Mouse (Mus musculus) urinary bladder, adult 18-20 months (tissue): Measurements from ENCODE around the gene Rab40b.
A peak's percentile ranks its signal among the peaks of the same experiment; 100 is the strongest.
"Not testable (repeated sequence)": the region's sequence is repeated elsewhere in the genome, so short reads cannot be mapped to it uniquely, and the experiment has no call there.

Experiments
- DNase-seq, 2 experiments: peaks; one replicate each; pipeline ENCODE4 v3.0.0; 2022; ENCODE audit warnings: low spot score in 2 of 2, mixed read lengths in 2 of 2

Gene Rab40b

GRCm38 (mm10) chr11:121368731-121369130, 19.3 kb downstream of the Rab40b start:
- no peak for DNase-seq

- no peak for DNase-seq
Observed at GRCm38 (mm10) chr11:121367170-121367707, 20.8 kb downstream of the Rab40b start.

DNA sequence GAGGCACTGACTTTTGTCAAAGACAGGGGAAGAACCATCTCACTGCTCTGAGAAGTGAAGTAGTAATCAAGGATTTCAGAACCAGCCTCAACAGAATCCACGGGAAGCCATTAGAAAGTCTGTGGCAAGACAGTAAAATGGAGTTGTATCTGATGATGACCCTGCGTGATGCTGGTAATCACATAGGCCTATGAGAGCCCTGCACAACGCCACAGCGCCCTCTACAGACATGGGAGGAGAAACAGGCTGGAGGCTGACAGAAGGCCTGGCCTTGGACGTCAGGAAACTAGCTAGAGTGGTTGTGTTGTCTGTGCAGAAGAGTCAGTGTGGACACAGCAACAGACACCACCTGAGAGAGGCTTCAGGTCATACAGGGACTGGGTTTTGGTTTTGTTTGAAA, 25.8 kb downstream of the Rab40b start:
- no peak for DNase-seq

DNA sequence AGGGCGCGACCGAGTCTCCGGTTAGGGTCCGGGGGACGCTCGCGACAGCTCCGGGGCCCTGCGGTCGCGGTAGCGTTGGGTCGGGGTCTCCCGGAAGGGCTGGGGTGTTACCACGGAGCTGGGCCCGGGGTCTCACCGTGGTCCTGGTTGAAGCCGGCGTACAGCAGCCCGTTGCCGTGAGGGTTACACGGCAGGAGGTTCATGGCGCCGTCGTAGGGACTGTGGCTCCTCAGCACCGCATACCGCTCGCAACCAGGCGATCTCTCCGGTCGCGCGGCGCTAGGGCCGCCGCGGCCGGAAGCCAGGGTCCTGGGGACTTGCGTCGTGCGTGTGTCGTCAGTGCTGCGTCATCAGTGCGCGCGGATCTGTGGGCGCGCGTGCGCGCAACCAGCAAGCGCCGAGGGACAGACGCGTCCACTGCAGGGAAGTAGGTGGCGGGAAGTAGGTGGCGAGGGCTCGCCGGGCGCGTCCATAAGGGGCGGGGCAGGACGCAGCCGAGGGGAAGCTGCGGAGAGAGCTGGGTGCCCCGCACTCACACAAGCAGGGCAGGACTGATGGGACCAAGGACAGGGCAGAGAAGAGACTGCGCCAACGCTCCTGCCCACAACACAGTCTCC, 33.9 kb downstream of the Rab40b start, which contains the start of gene Wdr45b:
Gene Wdr45b, minus strand, starts transcription at position 355 of the 617 bp plus-strand sequence.
- DNase-seq, result peak; percentile 95 to 97

DNA sequence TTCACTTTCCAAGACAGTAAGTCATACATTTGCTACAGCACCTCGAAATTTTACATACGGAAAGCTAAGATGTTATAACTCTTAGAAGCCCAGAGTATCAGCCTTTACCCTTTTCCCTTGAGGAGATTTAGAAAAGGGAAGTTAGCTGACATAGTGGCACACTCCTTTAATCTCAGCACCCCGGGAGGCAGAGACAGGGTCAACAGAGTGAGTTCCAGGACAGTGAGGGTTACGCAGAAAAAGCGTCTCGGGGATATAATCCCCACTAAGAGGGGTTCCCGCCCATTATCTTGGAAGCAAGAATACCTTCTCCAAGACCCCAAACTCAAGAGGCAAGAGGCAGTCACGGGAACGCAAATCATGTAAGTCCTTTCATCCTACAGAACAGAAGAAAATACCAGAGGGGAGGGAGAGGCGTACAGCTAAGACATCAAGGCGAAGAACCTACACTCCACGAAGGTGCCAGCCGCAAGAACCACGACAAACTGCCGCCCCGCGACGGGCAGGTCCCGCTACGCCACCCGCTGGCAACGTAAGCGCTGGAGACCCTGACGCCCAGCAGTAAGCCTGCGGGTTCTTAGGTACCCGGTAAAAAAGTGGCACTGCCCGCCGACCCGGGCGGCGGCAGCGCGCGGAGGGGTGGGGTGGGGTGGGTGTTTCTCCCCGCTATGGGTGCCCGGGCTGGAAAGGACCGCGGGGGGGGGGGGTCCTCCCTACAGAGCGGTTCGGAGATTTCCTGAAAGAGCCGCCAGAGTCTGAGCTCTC, 34.5 kb downstream of the Rab40b start:
- DNase-seq, result peak; percentile 9 to 16

DNA sequence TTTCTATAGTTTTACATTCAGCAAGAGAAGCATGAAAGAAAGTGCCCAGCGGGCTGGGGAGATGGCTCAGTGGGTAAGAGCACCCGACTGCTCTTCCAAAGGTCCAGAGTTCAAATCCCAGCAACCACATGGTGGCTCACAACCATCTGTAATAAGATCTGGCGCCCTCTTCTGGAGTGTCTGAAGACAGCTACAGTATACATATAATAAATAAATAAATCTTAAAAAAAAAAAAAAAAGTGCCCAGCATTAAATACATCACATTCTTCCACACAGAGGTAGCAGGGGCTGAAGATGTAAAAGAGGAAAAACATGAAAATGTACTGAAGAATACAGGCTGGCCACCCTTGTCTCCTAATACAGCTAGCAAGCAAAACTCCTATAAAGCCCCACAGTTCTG, 39.3 kb downstream of the Rab40b start:
- not testable (repeated sequence) for DNase-seq

DNA sequence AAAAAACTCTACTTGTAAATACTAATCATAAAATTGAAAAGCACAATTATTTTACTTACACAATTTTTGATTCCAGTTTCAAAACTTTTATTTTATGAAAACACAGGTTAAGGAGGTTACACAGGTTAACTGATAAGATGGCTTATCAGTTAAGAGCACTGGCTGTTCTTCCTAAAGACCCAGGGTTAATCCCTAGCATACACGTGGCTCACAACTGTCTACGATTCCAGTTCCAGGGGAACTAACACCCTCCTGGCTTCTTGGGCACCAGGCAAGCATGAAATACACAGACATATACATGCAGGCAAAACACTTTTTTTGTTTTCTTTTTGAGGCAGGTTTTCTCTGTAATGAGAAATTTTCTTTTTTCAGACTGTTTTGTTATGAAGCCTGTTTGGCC, 39.9 kb downstream of the Rab40b start:
- no peak for DNase-seq

DNA sequence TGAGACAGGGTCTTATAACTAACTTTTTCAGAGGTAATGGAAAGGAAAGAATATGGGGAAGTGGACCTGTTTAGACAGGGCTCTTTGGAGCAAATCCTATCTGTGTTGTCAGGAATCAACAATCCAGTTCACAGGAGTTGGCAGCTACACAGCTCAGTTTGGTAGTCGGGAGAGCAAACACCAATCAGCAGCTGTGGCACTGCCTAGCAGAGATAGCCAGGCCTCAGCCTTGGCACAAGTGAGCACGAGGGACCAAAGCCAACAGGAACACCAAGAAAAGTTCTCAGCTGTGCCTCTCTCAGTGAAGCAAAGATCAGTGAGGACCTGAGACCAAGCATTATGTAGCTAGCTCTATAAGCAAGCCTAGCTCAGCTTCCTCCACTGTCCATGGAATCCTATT, 41.0 kb downstream of the Rab40b start:
- DNase-seq, result no peak

- not testable (repeated sequence) for DNase-seq
Observed at GRCm38 (mm10) chr11:121342423-121342822, 45.6 kb downstream of the Rab40b start.

DNA sequence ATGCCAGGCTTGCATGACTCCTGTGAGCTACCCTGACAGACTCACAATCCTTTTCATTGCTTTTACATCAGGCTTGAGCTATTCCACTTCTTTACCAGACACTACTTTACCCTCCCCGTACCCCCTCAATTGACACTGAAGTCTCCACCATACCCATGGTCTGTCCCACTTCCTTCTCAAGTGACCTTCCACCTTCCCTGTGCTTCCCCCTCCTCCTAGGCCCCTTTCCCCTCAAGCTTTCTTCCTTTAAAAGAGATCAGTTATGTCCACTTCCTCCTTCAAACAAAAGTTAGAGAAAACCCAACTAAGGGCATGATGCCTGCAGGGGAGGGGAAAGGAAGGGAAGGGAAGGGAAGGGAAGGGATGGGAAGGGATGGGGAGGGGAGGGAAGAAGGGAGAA, 47.8 kb downstream of the Rab40b start:
- DNase-seq, result no peak

DNA sequence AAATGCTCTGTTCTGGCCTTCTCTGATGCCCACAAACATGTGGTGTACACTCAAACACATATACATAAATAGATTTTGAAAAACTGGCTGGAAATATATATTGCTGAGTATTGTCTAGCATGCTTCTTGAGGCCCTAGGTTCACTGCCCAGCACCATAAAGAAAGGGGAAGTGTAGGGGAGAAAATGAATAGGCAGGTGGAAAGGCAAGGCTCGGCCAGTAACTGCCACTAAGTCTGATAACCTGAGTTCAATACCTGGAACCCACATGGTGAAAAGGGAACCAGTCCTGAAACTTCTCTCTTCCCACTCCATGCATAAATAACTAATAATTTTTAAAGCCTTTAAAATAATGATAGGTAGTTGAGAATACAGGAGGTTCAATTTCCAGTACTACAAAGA, 48.4 kb downstream of the Rab40b start:
- DNase-seq, result no peak

GRCm38 (mm10) chr11:121331641-121332040, 56.4 kb downstream of the Rab40b start:
- no peak for DNase-seq

DNA sequence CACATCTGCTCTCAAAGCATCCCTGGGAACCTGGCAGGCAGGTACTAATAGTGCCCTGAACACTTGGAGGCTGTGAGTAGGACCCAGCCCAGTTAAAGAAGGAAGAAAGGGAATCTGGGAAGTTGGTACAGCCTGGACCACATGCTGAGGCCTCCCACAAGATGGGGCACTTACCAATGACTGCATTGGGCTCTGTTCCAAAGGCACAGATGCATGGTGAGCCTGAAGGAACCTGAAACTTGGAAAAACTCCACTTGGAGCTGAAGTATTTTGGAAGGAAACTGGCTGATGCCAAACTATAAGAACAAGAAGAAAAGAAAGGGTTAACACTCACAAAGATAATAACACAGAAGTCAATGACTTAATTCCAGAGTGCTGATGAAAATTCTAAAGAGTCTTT, 59.4 kb downstream of the Rab40b start:
- no peak for DNase-seq

- DNase-seq, result no peak
Observed at GRCm38 (mm10) chr11:121328206-121328605, 59.8 kb downstream of the Rab40b start.

- no peak for DNase-seq
Observed at GRCm38 (mm10) chr11:121326681-121327080, 61.4 kb downstream of the Rab40b start.

DNA sequence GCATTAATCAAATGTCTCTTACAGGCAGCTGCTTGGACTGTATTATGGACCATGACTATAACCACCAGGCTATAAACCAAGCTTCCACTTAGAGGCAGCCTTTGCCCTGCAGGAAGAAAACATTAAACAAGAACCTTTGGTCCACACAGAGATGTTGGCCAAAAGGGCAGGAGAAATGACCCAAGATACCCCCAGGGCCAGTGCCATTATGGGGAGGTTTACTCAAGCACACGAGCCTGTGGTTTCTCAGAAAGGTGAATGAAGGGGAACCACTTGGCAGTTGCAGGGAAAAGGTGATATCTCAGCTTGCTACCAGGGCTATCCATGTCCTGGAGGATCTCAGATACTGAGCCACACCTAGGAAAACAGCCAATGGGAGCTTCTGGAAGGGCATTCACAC, 62.0 kb downstream of the Rab40b start:
- DNase-seq, result no peak

DNA sequence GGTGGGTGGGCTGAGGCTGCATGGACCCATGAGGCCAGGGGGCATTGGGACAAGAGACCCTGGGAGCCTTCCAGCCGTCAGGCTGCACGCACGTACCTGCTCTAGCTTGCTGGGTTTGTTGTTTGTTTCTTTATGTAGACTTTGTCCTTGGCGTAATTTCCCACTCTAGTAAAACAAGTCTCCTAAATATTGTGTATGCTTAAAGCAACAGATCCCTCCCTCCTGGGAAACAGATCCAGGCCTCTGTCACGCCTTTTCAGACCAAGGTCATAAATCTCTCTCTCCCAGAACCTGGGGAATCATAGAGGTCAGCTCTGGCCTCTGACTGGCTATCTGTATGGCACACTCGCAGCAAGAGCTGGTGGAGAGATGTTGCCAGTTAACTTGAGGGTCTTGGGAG, 80.3 kb downstream of the Rab40b start:
- DNase-seq, result not testable (repeated sequence)

DNA sequence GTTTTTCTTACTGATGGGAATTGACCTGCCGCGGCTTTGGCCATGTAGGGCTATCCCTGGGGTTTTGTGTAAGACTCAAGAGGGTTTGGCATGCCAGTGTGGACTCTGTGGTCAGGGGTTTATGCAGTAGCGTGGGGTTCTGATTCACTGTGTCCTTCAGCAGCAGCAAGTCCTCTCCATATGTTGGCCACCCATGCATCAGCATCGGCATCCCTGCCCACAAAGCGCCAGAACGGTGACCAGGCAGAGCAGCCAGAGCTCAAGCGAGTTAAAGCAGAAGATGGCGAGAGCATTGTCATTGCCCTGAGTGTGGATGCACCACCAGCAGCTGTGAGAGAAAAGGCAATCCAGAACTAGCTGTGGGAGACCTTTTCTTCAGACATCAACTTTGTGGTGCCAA, 81.4 kb downstream of the Rab40b start:
- DNase-seq, result no peak
